Mouse (Mus musculus): ENCODE measurements around the gene U2surp.

U2surp gene

GRCm38 (mm10) chr9:95511472-95512330 is at the start of gene U2surp:
Gene U2surp (minus strand): TSS chr9:95511996.
- DNase-seq: peak; percentile 97 to 98

- DNase-seq: peak; percentile 71 to 74
Measured at GRCm38 (mm10) chr9:95559936-95560735, 48.3 kb upstream of the U2surp start.

GRCm38 (mm10) chr9:95559059-95559935 is 47.5 kb upstream of the U2surp start, which contains the start of gene Paqr9:
Gene Paqr9 (plus strand): TSS chr9:95559657.
- peak; percentile 74 to 80 for DNase-seq

GRCm38 (mm10) chr9:95558726-95559058 is 46.9 kb upstream of the U2surp start:
- DNase-seq: no peak

GRCm38 (mm10) chr9:95557722-95558121 is 45.9 kb upstream of the U2surp start:
- DNase-seq: no peak

GRCm38 (mm10) chr9:95556067-95556512 is 44.3 kb upstream of the U2surp start:
- no peak for DNase-seq

- DNase-seq: no peak
Measured at GRCm38 (mm10) chr9:95555233-95555740, 43.5 kb upstream of the U2surp start.

- DNase-seq: no peak
Measured at GRCm38 (mm10) chr9:95554231-95555221, 42.7 kb upstream of the U2surp start.

GRCm38 (mm10) chr9:95552175-95552705 is 40.4 kb upstream of the U2surp start:
- DNase-seq: peak; percentile 64 to 72

- no peak for DNase-seq
Measured at GRCm38 (mm10) chr9:95550856-95551774, 39.3 kb upstream of the U2surp start.

GRCm38 (mm10) chr9:95549626-95550411 is 38.0 kb upstream of the U2surp start:
- peak; percentile 20 to 30 for DNase-seq

GRCm38 (mm10) chr9:95546679-95547078 is 34.9 kb upstream of the U2surp start:
- DNase-seq: no peak

- no peak for DNase-seq
Measured at GRCm38 (mm10) chr9:95544598-95544997, 32.8 kb upstream of the U2surp start.

- DNase-seq: no peak
Measured at GRCm38 (mm10) chr9:95542475-95542874, 30.7 kb upstream of the U2surp start.

- DNase-seq: no peak
Measured at GRCm38 (mm10) chr9:95541650-95542432, 30.0 kb upstream of the U2surp start.

GRCm38 (mm10) chr9:95541208-95541607 is 29.4 kb upstream of the U2surp start:
- no peak for DNase-seq

GRCm38 (mm10) chr9:95540487-95540886 is 28.7 kb upstream of the U2surp start:
- peak; percentile 57 to 70 for DNase-seq
